Mouse (Mus musculus) megakaryocyte, adult 5-6 weeks (primary cell): ENCODE results near the gene Rnf13. TPM values are rescaled to one million over a fixed set of nuclear protein-coding genes. Genes with fewer than 3 reads are reported as not detected.

Source experiments
- ATAC-seq: 2 replicates; pipeline ENCODE4 v1.8.0; 2016; ENCODE audit warnings: mild to moderate bottlenecking, inconsistent platforms; ENCODE audit not compliant: poor library complexity, severe bottlenecking
- total RNA-seq, 2 experiments: library from RNA; stranded (forward) in 1 of 2; stranded (reverse) in 1 of 2; fragments of 153-499, 151-499 nt in 1 of 2; fragments of 221-1000, 200-1000 nt in 1 of 2; gene quantifications; 2 replicates each; pipeline versions ENCODE4 v1.2.3 to v1.2.4; 2015 to 2017

The Rnf13 gene
- total RNA-seq, 2 experiments from 2014 or later = 94.0 to 127 TPM

DNA sequence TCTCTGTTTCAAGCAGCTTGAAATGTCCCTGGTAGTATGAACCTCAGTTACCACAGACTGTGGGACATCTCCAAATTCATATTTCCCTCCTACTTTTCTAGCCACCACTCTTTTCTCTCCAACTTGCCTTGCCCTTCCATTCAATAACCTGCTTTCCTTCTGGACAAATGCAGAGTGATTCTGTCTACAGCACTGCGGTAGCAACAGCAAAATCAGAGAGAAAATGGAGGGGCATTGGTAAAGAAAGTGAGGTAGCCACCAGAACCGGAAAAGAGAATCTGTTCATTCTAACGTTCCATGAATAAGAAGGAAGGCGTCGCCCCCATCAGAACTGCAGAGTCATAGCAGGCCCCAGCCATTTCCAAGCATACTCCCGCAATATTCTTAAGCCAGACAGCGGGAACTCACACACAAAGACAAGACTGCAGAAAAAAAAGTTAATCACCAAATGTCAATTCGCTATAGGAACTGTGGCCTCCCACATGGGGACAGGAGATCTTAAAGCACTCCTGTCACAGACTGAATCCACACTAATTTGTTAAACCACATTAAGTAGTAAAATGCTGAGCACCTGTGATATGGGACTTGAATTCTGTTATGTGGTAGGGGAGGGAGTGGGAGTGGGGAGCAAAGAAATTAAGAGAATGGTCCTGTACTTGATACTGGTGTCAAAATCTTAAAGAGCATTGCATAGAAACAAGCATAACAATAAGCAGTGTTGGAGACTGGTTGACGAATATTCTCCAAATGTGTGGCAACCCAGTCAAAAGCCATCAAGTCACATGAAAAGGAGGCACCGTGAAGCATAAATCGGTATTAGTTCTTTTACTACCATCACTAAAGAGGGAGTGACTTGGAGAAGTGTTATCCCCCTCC is 110.2 kb downstream of the Rnf13 start:
- ATAC-seq = no peak

DNA sequence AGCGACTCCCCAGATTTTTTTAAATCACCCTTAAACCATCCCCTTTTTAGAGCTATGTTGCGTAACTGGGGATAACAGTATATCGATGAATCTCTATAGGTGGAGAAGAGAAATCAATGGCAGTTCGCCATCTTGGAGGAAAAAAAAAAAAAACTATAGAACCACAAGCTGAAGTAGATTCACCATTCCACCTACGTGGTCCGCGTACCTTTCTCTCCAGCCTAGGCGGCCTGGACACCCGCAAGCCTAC is 110.7 kb downstream of the Rnf13 start:
- ATAC-seq = no peak

DNA sequence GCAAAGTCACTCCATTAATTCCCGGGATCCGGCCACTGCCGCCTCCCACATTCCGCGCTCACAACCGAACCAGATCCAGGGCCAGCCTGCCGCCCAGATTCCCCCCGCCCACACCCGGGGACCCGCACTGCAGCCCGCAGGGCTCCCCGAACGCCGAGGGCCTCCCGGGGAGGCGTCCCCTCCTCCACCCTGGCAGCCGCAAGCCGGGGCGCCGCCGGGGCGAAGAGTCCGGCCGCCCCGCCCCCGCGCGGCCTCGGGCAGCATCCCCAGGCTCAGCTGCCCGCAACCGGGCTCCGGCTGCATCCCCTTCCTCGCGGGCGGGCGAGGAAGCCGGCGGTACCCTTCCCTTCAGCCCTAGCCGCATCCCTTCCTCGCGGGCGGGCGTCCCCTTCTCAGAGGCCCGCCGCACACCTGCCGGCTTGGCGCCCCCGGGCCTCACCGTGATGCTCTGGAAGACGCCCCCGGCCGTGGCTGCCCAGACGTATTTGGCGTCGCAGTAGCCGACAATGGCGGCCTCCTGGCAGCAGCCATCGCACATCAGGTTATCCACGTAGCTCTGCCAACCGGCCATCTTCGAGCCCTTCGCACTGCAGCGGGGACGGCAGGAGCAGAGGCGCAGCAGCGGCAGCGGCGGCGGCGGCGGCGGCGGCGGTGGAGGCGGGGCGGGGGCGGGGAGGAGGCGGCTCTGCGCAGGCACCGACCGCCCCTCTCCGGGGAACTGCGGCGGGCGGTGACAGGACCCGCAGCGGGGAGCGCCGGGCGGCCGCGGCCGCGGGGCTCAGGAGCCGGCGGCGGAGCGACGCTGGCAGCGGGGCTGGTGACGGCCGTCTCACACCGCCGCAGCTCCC is 111.3 kb downstream of the Rnf13 start:
- peak; percentile 68 for ATAC-seq

DNA sequence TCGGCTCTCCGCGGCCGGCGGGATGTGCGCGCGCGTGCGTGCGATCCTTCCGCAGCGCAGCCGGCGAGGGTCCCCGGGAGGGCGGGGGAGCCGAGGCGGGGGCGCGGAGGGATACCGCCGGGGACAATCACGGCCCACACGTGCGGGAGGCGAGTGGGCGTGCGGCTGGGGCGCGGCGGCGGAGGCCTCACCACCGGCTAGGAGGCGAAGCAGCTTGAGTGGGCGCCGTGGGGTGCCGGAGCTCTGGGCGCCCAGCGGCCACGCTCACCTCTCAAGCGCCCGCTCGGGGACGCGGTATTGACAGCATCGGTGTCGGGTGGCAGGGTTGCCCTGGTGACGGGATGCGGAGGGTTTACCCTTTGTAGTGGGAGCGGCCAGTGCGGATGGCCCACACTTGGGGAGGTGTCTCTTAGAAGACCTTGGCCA is 111.9 kb downstream of the Rnf13 start, which contains the start of gene Pfn2:
Gene Pfn2 (minus strand): TSS at position 320 of the 426 bp plus-strand sequence.
- peak; percentile 37 for ATAC-seq

DNA sequence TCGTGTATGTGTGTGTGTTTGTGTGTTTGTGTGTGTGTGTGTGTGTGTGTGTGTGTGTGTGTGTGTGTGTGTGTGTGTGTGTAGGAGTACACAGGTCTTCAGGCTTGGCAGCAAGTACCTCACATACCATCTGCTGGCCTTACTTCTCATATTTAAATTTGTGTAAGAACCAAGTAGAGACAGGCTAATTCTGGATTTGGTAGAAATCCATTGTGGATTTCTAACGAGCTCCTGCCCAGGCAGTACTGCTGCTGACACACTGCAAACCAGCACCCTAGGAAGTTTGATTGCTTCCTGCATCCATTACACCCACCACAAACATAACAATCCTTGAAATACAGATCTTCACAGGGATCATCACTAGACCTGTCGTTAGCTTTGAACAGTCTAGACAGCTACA is 147.1 kb downstream of the Rnf13 start:
- ATAC-seq = no peak

Other genes with a start within 250 kb of the Rnf13 start
- gene Wwtr1, start 160.2 kb upstream of the Rnf13 start, total RNA-seq (2015) = 0.05 and 0.13 TPM in 2 replicates
- not detected in 2 replicates for gene Wwtr1, start 160.2 kb upstream of the Rnf13 start, total RNA-seq (2017)
- 39.5 and 48.5 TPM in 2 replicates for gene Commd2, start 84.3 kb upstream of the Rnf13 start, total RNA-seq (2015)
- 16.6 and 16.9 TPM in 2 replicates for gene Commd2, start 84.3 kb upstream of the Rnf13 start, total RNA-seq (2017)
- gene Ankub1, start 43.3 kb upstream of the Rnf13 start, total RNA-seq (2015) = not detected in 2 replicates
- not detected in 2 replicates for gene Ankub1, start 43.3 kb upstream of the Rnf13 start, total RNA-seq (2017)
- gene Pfn2, start 112.0 kb downstream of the Rnf13 start, total RNA-seq (2015) = 0.32 TPM in 1 of 2 replicates, not detected in the other
- not detected in 2 replicates for gene Pfn2, start 112.0 kb downstream of the Rnf13 start, total RNA-seq (2017)